Comparison of ENCODE assay signal across 16 mouse cellular contexts in genomic region chr19:32157045-32157444, GRCm38 (mm10). TPM values are rescaled to one million over a fixed set of nuclear protein-coding genes. Genes with fewer than 3 reads are reported as not detected.
DNase-seq lines count a peak whose midpoint lies in the region; ATAC-seq and TF ChIP-seq lines count a peak whose summit lies in the region.
"Had no signal": no experiment of that assay in that cellular context is flagged by ENCODE, and none has a peak within 500 bp of the region (broad histone marks: within the 10 kb centered on the region; RNA-seq: fewer than 3 reads in every experiment).

No protein-coding gene starts in this region.

- WGBS in heart, adult 2 months = 44% methylated on average over 6 of the region's 6 CpGs
- 71% methylated on average over 6 of the region's 6 CpGs for WGBS in intestine, embryonic 16.5 days

- DNase-seq in heart, adult 2 months = no peak
- no peak for DNase-seq in heart, postnatal 4 days
- DNase-seq in MEL-GATA-1-ER (ENCODE audit: extremely low read depth, low read depth) = peak; percentile 71
- DNase-seq in urinary bladder, adult 2 months (ENCODE audit: low spot score) = no peak
- DNase-seq in adipocyte (ENCODE audit: low spot score) = no peak
- DNase-seq: cerebellum, adult 9-11 months; spleen, adult 18-20 months had no signal

- no peaks in the 10 kb centered on the region for H3K9me3 ChIP-seq in intestine, embryonic 16.5 days (ENCODE audit: control insufficient read depth, low read length)
- H3K9me3 ChIP-seq: embryonic facial prominence, embryonic 13.5 days; forebrain, embryonic 12.5 days; midbrain, embryonic 12.5 days had no signal

- no peak overlapping the region for H3K4me2 ChIP-seq in intestine, embryonic 16.5 days (ENCODE audit: low read depth, low read length)
- H3K4me2 ChIP-seq: embryonic facial prominence, embryonic 13.5 days; forebrain, embryonic 12.5 days; hindbrain, embryonic 14.5 days; midbrain, embryonic 12.5 days had no signal

- no peak for TF ChIP-seq POLR2A in heart, adult 2 months (IDR thresholded peaks at IDR 0.05; ENCODE audit: insufficient read depth, low read depth, low read length)

- H3K4me1 ChIP-seq in heart, adult 2 months (ENCODE audit: control insufficient read depth, insufficient read depth, low read length) = peaks cover 10% of the 10 kb centered on the region
- H3K4me1 ChIP-seq in intestine, embryonic 16.5 days (ENCODE audit: control insufficient read depth, insufficient read depth, low read length) = peaks cover 5% of the 10 kb centered on the region; the same call in 1 of the 2 replicates
- H3K4me1 ChIP-seq: forebrain, embryonic 12.5 days; midbrain, embryonic 12.5 days had no signal

- ATAC-seq in intestine, embryonic 16.5 days = peak; percentile 97
- ATAC-seq in megakaryocyte progenitor cell, adult 5-6 weeks (replicated peaks; ENCODE audit: poor library complexity) = peak; percentile 92
- no peak for ATAC-seq in frontal cortex, adult (ENCODE audit: low TSS enrichment)
- ATAC-seq: activated CD4-positive, CD25-positive, alpha-beta regulatory T cell, adult 4 months had no signal

- peaks cover 22% of the 10 kb centered on the region for H3K36me3 ChIP-seq in heart, adult 2 months (ENCODE audit: control insufficient read depth, insufficient read depth, low read length)
- H3K36me3 ChIP-seq in intestine, embryonic 16.5 days (ENCODE audit: control insufficient read depth, insufficient read depth, low read length) = peaks cover 7% of the 10 kb centered on the region; the same call in 1 of the 2 replicates
- H3K36me3 ChIP-seq: forebrain, embryonic 12.5 days had no signal

- no peak for TF ChIP-seq CTCF in heart, adult 2 months (IDR thresholded peaks at IDR 0.05)

- intact Hi-C loops in heart, adult 2 months (cut with DNase I) = no loop called here

- peak overlapping the region; percentile 42 for H3K27ac ChIP-seq in heart, adult 2 months
- H3K27ac ChIP-seq in intestine, embryonic 16.5 days (ENCODE audit: low read length) = no peak overlapping the region
- H3K27ac ChIP-seq: embryonic facial prominence, embryonic 13.5 days; forebrain, embryonic 12.5 days; hindbrain, embryonic 14.5 days; layer of hippocampus, adult 2 months; midbrain, embryonic 12.5 days had no signal

- peaks cover 9% of the 10 kb centered on the region for H3K79me2 ChIP-seq in heart, adult 2 months (replicated peaks; ENCODE audit: control insufficient read depth, insufficient read depth, low read length)

- TF ChIP-seq EP300 in heart, adult 2 months (IDR thresholded peaks at IDR 0.05; ENCODE audit: insufficient read depth, low read depth, low read length) = no peak

- no peak overlapping the region for H3K4me3 ChIP-seq in heart, adult 2 months
- no peak overlapping the region for H3K4me3 ChIP-seq in intestine, embryonic 16.5 days (ENCODE audit: low read length)
- H3K4me3 ChIP-seq: embryonic facial prominence, embryonic 13.5 days; forebrain, embryonic 12.5 days; layer of hippocampus, adult 2 months; midbrain, embryonic 12.5 days had no signal

- H3K9ac ChIP-seq in heart, adult 2 months (ENCODE audit: low read depth, low read length) = no peak overlapping the region
- H3K9ac ChIP-seq in intestine, embryonic 16.5 days (ENCODE audit: low read depth, low read length) = 0 out of 2 replicates have a peak overlapping the region, but pooled peaks have one; percentile 11
- H3K9ac ChIP-seq: embryonic facial prominence, embryonic 13.5 days; forebrain, embryonic 12.5 days; hindbrain, embryonic 14.5 days; midbrain, embryonic 12.5 days had no signal

- no peaks in the 10 kb centered on the region for H3K27me3 ChIP-seq in heart, adult 2 months (ENCODE audit: control insufficient read depth, insufficient read depth, low read length)
- H3K27me3 ChIP-seq in intestine, embryonic 16.5 days (replicated peaks; ENCODE audit: control insufficient read depth, insufficient read depth, low read length) = no peaks in the 10 kb centered on the region
- H3K27me3 ChIP-seq: embryonic facial prominence, embryonic 13.5 days; forebrain, embryonic 12.5 days; midbrain, embryonic 12.5 days had no signal

RNA-seq across cellular contexts. Expression of gene Asah2, which starts 49.0 kb away (rescaled TPM):
- total RNA-seq in heart, adult 2 months (2021) = 10 to 100 TPM; 12.6 to 13.4 TPM
- polyA plus RNA-seq in heart, adult 2 months (2012; rRNA removed) = 5.9 and 8.6 TPM in 2 replicates
- 10 to 100 TPM; 15.6 to 20.6 TPM for total RNA-seq in heart, postnatal 4 days (2021)
- polyA plus RNA-seq in intestine, embryonic 16.5 days (2015; fragmentation: Nextera tagmentation; extraction: Ambion mirVana) = 4.4 and 6.4 TPM in 2 replicates
- total RNA-seq in megakaryocyte progenitor cell, adult 5-6 weeks (2015) = 5.2 and 7.4 TPM in 2 replicates
- total RNA-seq in megakaryocyte progenitor cell, adult 5-6 weeks (2017) = 8.4 and 8.5 TPM in 2 replicates
- 11.0 and 13.3 TPM in 2 replicates for polyA plus RNA-seq in urinary bladder, adult 2 months (2012; rRNA removed)
